Mouse (Mus musculus): Measurements from ENCODE around the gene Gucy2c. TPM values are rescaled to one million over a fixed set of nuclear protein-coding genes. Genes with fewer than 3 reads are reported as not detected.

The Gucy2c gene
- polyA plus RNA-seq (2015; fragmentation: Nextera tagmentation; extraction: Ambion mirVana), result 0.17 and 0.22 TPM in 2 replicates

GRCm38 (mm10) chr6:136781377-136781986, at the start of gene Gucy2c:
Gucy2c (minus strand) TSS chr6:136781765.
- Histone ChIP-seq H3K4me2 (no peak within 1 kb of the TSS), H3K4me1 (replicated peaks) (no peaks in the 10 kb centered on the region), H3K4me3 (no peak within 1 kb of the TSS), H3K27ac (replicated peaks) (no peak within 1 kb of the TSS), H3K9ac (no peak within 1 kb of the TSS), H3K27me3 (no peaks in the 10 kb centered on the region), H3K9me3 (no peaks in the 10 kb centered on the region), H3K36me3 (no peaks in the 10 kb centered on the region)
- 81% methylated on average over 20 of the region's 20 CpGs for WGBS
- no peak for ATAC-seq (ENCODE audit: low FRiP score, low read depth)

GRCm38 (mm10) chr6:136828681-136829080, 47.1 kb upstream of the Gucy2c start:
- peaks cover 18% of the 10 kb centered on the region for H3K36me3 ChIP-seq
- peak overlapping the region; percentile 96 for H3K27ac ChIP-seq (replicated peaks)
- 38% methylated on average over 4 of the region's 4 CpGs for WGBS
- peak overlapping the region; percentile 69 for H3K4me2 ChIP-seq
- H3K27me3 ChIP-seq, result peaks cover 10% of the 10 kb centered on the region; the same call in 1 of the 2 replicates
- H3K4me3 ChIP-seq, result peak overlapping the region; percentile 93
- peaks cover 15% of the 10 kb centered on the region for H3K4me1 ChIP-seq (replicated peaks)
- H3K9ac ChIP-seq, result peak overlapping the region; percentile 60
- no peaks in the 10 kb centered on the region for H3K9me3 ChIP-seq
- ATAC-seq (ENCODE audit: low FRiP score, low read depth), result no peak

DNA sequence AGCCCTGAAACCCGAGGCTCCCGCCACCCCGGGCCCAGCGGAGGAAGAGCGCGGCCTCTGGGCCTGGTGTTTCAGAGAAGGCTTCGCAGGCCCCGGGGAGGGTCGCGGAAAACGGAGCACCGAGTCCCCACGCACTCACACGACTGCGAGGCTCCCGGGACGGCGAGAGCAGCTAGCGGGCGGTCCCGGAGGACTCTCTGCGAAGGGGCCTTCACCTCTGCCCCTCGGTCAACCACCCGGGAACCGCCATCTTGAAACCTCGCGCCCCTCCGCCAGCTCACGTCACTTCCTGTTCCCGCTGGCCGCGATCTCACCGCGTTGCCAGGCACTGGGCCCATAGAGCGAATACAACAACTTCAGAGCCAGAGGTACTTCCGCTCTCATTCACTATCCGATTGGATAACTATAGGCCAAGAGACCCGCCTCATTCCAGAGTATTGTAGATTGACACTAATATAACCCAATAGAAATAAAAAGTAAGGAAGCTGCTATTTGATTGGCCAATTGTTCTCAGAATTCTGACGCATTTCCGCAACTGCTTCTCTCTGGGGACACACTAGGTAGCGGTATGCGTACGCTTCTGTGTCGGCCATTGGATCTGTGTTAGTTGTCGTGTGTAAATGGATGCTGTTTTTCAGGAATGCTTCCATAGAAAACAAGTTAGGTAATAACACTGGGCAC, 46.5 kb upstream of the Gucy2c start, which contains the start of gene Wbp11:
TSS of gene Wbp11 (minus strand) at position 353 of the 681 bp plus-strand sequence.
- Histone ChIP-seq H3K9me3 (no peaks in the 10 kb centered on the region), H3K27me3 (peaks cover 10% of the 10 kb centered on the region; the same call in 1 of the 2 replicates), H3K4me3 (peak within 1 kb of the TSS; percentile 93), H3K4me1 (replicated peaks) (peaks cover 15% of the 10 kb centered on the region), H3K36me3 (peaks cover 20% of the 10 kb centered on the region), H3K27ac (replicated peaks) (peak within 1 kb of the TSS; percentile 96), H3K4me2 (peak within 1 kb of the TSS; percentile 73), H3K9ac (peak within 1 kb of the TSS; percentile 98)
- ATAC-seq (ENCODE audit: low FRiP score, low read depth), result peak; percentile 100
- WGBS, result under 1% methylated on average over 45 of the region's 45 CpGs

DNA sequence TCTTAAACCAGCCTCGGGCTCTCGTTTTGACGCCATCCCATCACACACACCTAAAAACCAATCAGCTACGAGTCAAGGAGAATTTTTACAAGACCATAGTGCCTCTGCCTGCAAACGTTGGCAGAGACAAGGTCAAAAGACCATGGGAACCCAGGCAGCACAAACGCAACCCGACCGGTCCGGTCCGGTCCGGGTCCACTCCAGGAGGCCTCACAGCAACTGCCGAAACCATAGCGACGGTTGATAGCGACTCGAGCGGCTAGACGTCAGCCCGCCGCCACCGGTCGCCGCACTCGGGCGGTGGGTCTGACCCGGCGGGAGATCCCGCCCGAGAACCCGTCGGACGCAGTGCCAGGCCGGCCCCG, 45.9 kb upstream of the Gucy2c start, which contains the start of gene BC049715:
TSS of gene BC049715 (plus strand) at position 111 of the 365 bp plus-strand sequence.
- Histone ChIP-seq H3K4me1 (replicated peaks) (peaks cover 15% of the 10 kb centered on the region), H3K9me3 (no peaks in the 10 kb centered on the region), H3K4me2 (peak within 1 kb of the TSS; percentile 73), H3K4me3 (peak within 1 kb of the TSS; percentile 93), H3K27me3 (peaks cover 10% of the 10 kb centered on the region; the same call in 1 of the 2 replicates), H3K27ac (replicated peaks) (peak within 1 kb of the TSS; percentile 96), H3K9ac (peak within 1 kb of the TSS; percentile 98), H3K36me3 (peaks cover 25% of the 10 kb centered on the region)
- under 1% methylated on average over 34 of the region's 34 CpGs for WGBS
- no peak for ATAC-seq (ENCODE audit: low FRiP score, low read depth)

DNA sequence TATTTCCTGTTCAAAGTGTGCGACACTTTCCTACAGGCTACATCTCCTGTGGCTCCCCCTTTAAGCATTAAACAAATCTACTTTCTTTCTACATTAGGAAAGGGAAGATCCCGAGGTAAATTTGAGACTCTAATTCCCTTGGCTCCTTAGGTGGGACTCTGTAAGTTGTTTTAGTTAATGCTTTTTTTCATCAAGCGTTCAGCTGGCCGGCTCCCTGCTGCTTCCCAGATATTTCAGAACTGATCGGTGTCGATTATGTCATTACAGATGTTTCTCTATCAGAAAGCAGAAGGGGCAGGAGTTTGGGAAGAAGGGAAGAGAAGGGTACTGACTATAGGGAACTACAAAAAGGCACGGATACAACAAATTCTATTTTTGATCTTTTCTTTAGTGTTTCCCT, 45.6 kb upstream of the Gucy2c start:
- Histone ChIP-seq H3K9ac (peak overlapping the region; percentile 98), H3K4me1 (replicated peaks) (peaks cover 15% of the 10 kb centered on the region), H3K36me3 (peaks cover 29% of the 10 kb centered on the region), H3K4me3 (peak overlapping the region; percentile 93), H3K27ac (replicated peaks) (no peak overlapping the region), H3K4me2 (peak overlapping the region; percentile 73), H3K27me3 (peaks cover 10% of the 10 kb centered on the region; the same call in 1 of the 2 replicates), H3K9me3 (no peaks in the 10 kb centered on the region)
- 24% methylated on average over 7 of the region's 7 CpGs for WGBS
- no peak for ATAC-seq (ENCODE audit: low FRiP score, low read depth)

DNA sequence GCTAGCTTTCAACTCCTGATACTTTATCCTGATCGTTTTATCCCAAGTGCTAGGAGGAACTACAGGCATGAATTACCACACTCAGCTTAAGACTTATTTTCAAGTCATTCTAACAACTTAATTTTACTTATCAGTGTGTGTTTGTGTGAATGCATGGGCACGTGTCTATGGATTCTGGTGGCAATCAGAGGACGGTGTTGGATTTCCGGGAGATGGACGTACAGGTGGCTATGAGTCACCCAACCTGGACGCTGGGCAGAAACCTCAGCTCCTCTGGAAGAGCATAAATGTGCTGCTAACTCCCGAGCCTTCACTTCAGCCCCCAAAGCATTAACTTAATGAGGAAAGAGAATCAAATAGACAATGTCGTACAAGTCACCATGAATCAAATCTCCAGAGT, 43.4 kb upstream of the Gucy2c start:
- Histone ChIP-seq H3K9me3 (no peaks in the 10 kb centered on the region), H3K27ac (replicated peaks) (no peak overlapping the region), H3K27me3 (no peaks in the 10 kb centered on the region), H3K9ac (no peak overlapping the region), H3K4me1 (replicated peaks) (peaks cover 15% of the 10 kb centered on the region), H3K36me3 (peaks cover 50% of the 10 kb centered on the region), H3K4me3 (no peak overlapping the region), H3K4me2 (no peak overlapping the region)
- WGBS, result 93% methylated on average over 8 of the region's 8 CpGs
- ATAC-seq (ENCODE audit: low FRiP score, low read depth), result no peak

DNA sequence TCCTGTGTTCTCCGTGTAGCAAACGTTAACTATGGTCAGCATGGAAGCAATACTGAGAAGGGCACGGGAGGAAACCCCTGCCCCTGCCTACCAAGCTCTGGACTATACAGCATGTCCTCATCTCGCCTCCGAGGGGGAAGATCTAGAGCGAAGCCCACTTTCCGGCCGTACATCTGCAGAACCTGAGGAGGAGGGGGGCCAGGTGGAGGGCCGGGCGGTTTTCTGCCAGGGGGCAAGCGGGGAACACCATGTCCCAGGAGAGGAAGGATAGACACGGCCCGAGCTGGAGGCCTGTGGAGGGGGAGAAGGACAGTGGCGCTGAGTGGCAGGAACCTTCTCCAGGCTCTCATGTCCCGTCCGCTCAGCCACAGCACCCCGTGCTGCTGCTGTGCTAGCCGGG, 39.5 kb upstream of the Gucy2c start:
- no peak overlapping the region for H3K27ac ChIP-seq (replicated peaks)
- peaks cover 86% of the 10 kb centered on the region for H3K36me3 ChIP-seq
- 95% methylated on average over 17 of the region's 18 CpGs for WGBS
- no peak overlapping the region for H3K4me2 ChIP-seq
- H3K27me3 ChIP-seq, result no peaks in the 10 kb centered on the region
- ATAC-seq (ENCODE audit: low FRiP score, low read depth), result no peak
- no peaks in the 10 kb centered on the region for H3K4me1 ChIP-seq (replicated peaks)
- H3K9me3 ChIP-seq, result no peaks in the 10 kb centered on the region
- no peak overlapping the region for H3K9ac ChIP-seq
- no peak overlapping the region for H3K4me3 ChIP-seq

DNA sequence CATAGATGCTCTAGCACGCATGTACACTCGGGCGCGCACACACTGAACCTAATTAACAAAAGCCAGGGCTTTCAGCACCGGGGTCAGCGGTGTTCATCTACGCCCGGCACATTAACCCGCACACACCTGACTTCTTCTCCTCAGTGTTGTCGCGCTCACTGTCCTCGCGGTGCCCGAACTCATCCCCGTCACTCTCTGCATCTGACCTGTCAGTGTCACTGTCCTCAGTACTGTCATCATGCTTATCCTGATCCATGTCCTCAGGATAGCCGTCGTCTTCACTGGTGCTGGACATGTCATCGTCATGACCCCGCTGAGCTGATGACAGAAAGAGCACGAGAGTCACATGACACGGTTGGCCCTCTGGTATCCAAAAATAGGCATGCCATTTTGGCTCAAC, 38.8 kb upstream of the Gucy2c start:
- WGBS, result 97% methylated on average over 21 of the region's 21 CpGs
- ATAC-seq (ENCODE audit: low FRiP score, low read depth), result 0 out of 2 replicates have a peak, but pooled peaks have one; percentile 23

GRCm38 (mm10) chr6:136817549-136817948, 36.0 kb upstream of the Gucy2c start:
- Histone ChIP-seq H3K27ac (replicated peaks) (no peak overlapping the region), H3K4me3 (no peak overlapping the region), H3K9me3 (no peaks in the 10 kb centered on the region), H3K4me1 (replicated peaks) (no peaks in the 10 kb centered on the region), H3K9ac (no peak overlapping the region), H3K36me3 (peaks cover 80% of the 10 kb centered on the region), H3K4me2 (no peak overlapping the region), H3K27me3 (no peaks in the 10 kb centered on the region)
- WGBS, result 90% methylated on average over 3 of the region's 3 CpGs
- ATAC-seq (ENCODE audit: low FRiP score, low read depth), result no peak

More for the DNA sequence above, 38.8 kb upstream of the Gucy2c start:
- no peak overlapping the region for H3K9ac ChIP-seq
- H3K4me2 ChIP-seq, result no peak overlapping the region
- no peak overlapping the region for H3K4me3 ChIP-seq
- H3K4me1 ChIP-seq (replicated peaks), result no peaks in the 10 kb centered on the region
- peaks cover 86% of the 10 kb centered on the region for H3K36me3 ChIP-seq
- H3K9me3 ChIP-seq, result no peaks in the 10 kb centered on the region
- H3K27ac ChIP-seq (replicated peaks), result no peak overlapping the region
- H3K27me3 ChIP-seq, result no peaks in the 10 kb centered on the region

DNA sequence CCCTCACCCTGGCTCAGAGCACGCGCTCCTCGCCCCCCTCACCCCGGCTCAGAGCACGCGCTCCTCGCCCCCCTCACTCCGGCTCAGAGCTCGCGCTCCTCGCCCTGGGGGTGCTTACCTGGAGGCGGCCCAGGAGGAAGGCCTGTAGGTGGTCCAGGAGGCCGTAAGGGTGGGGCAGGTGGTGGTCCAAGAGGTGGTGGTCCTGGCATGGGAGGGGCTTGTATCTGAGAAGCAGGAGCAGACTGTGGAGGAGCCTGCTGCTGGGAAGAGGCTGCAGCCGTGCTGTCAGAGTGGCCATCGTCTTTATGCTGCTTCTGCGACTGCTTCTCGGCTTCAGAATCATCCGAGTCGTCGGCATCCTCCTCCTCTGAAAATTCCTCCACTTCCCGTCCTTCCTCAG, 35.3 kb upstream of the Gucy2c start:
- Histone ChIP-seq H3K4me1 (replicated peaks) (no peaks in the 10 kb centered on the region), H3K9ac (no peak overlapping the region), H3K4me3 (no peak overlapping the region), H3K9me3 (no peaks in the 10 kb centered on the region), H3K36me3 (peaks cover 79% of the 10 kb centered on the region), H3K4me2 (no peak overlapping the region), H3K27me3 (no peaks in the 10 kb centered on the region), H3K27ac (replicated peaks) (no peak overlapping the region)
- no peak for ATAC-seq (ENCODE audit: low FRiP score, low read depth)
- WGBS, result 92% methylated on average over 21 of the region's 21 CpGs

GRCm38 (mm10) chr6:136815381-136815780, 33.8 kb upstream of the Gucy2c start:
- WGBS, result 94% methylated on average over 7 of the region's 7 CpGs
- Histone ChIP-seq H3K27ac (replicated peaks) (no peak overlapping the region), H3K9me3 (no peaks in the 10 kb centered on the region), H3K9ac (no peak overlapping the region), H3K4me2 (no peak overlapping the region), H3K27me3 (no peaks in the 10 kb centered on the region), H3K4me1 (replicated peaks) (no peaks in the 10 kb centered on the region), H3K4me3 (no peak overlapping the region), H3K36me3 (peaks cover 65% of the 10 kb centered on the region)
- ATAC-seq (ENCODE audit: low FRiP score, low read depth), result no peak

DNA sequence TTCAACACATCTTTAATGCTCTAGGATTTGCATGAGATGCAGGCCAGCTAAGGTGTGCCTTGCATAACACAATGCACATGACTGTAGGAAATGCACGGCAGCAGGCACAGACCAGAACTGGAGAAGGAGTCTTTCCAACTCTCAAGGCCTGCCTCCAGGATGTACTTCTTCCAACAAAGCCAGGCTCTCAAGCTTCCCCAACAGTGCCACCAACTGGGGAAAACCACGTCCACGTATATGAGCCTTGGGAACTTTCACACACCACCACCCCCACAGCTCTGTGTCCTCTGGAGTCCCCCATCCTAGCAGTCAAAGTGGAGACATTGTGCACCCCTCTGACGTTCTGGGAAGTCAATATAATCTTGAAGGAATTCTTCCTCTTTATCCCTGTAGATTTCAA, 31.6 kb upstream of the Gucy2c start:
- H3K27ac ChIP-seq (replicated peaks), result no peak overlapping the region
- H3K9ac ChIP-seq, result no peak overlapping the region
- peaks cover 13% of the 10 kb centered on the region for H3K4me1 ChIP-seq (replicated peaks)
- no peak overlapping the region for H3K4me2 ChIP-seq
- WGBS, result 42% methylated on average over 4 of the region's 4 CpGs
- H3K9me3 ChIP-seq, result no peaks in the 10 kb centered on the region
- H3K4me3 ChIP-seq, result no peak overlapping the region
- H3K36me3 ChIP-seq, result peaks cover 43% of the 10 kb centered on the region
- H3K27me3 ChIP-seq, result no peaks in the 10 kb centered on the region
- no peak for ATAC-seq (ENCODE audit: low FRiP score, low read depth)
